Mouse (Mus musculus) bone marrow macrophage, adult 2 months (primary cell): ENCODE data around the gene 2310057J18Rik.

ENCODE experiments used
- CTCF ChIP-seq: IDR thresholded peaks from 2 replicates; pipeline ENCODE4 v1.5.1; 2012; ENCODE audit warnings: low read depth, mild to moderate bottlenecking, low read length, moderate library complexity
- POLR2A ChIP-seq: IDR thresholded peaks from 2 replicates; pipeline ENCODE4 v1.6.1; 2012; ENCODE audit warnings: mild to moderate bottlenecking, low read depth, low read length, borderline replicate concordance

- TF ChIP-seq POLR2A = no peak
- TF ChIP-seq CTCF = no peak
Observed at GRCm38 (mm10) chr10:28954515-28954914, 31.6 kb downstream of the 2310057J18Rik start.
